Mouse (Mus musculus): ENCODE results near the gene Adamts5. TPM values are rescaled to one million over a fixed set of nuclear protein-coding genes. Genes with fewer than 3 reads are reported as not detected.
A peak's percentile ranks its signal among the peaks of the same experiment; 100 is the strongest.

Adamts5 gene
- polyA plus RNA-seq, 1 experiment from 2014 or later: 6.0 TPM

DNA sequence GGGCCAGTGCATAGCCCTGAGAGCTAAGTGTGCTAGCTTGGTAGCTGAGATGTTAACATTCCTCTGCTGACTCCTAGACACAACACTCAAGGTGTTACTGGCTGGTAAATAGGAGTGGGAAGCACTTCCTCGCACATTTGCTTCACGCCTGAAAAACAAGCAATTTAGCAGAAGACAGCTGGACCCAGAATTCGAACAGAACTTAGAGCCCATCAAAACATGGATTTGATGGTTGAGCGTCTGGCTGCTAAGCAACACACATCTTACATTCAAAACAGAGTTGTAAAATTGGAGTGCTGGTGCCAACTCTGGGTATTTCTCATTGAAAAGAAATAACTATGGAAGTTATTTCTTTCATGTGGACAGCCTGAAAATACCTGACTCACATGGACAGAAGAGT is 5.7 kb downstream of the Adamts5 start:
- Histone ChIP-seq H3K36me3 (no peaks in the 10 kb centered on the region), H3K4me3 (replicated peaks) (no peak overlapping the region), H3K9ac (no peak overlapping the region), H3K27me3 (peaks cover 9% of the 10 kb centered on the region), H3K4me2 (replicated peaks) (no peak overlapping the region), H3K9me3 (replicated peaks) (no peaks in the 10 kb centered on the region), H3K27ac (replicated peaks) (no peak overlapping the region), H3K4me1 (peaks cover 14% of the 10 kb centered on the region)
- ATAC-seq (ENCODE audit: insufficient number of reproducible peaks, low FRiP score, low TSS enrichment, low read depth): no peak
- WGBS: 74% methylated on average over 4 of the region's 4 CpGs

DNA sequence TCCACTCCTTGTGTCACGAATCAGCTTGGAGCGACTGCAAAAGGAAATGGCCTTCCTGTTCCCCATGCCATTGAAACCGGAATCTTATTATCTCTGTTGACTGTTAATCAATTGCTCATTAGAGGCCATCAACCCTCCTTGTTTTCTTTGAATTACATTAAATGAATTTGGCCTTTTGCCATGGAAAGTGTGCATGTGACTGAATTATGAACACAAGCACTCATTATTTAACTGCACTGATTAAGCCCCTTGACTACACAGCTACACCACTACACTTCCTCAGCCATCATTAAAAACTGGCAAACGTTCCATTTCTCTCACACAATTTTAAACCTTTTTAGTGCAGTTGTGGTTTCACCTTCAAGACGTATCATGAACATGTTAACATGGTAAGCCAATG is 11.8 kb downstream of the Adamts5 start:
- H3K36me3 ChIP-seq: no peaks in the 10 kb centered on the region
- no peak overlapping the region for H3K27ac ChIP-seq (replicated peaks)
- no peak overlapping the region for H3K9ac ChIP-seq
- H3K9me3 ChIP-seq (replicated peaks): no peaks in the 10 kb centered on the region
- ATAC-seq (ENCODE audit: insufficient number of reproducible peaks, low FRiP score, low TSS enrichment, low read depth): no peak
- 0 out of 2 replicates have a peak, but pooled peaks cover 5% of the 10 kb centered on the region for H3K4me1 ChIP-seq
- no peaks in the 10 kb centered on the region for H3K27me3 ChIP-seq
- no peak overlapping the region for H3K4me2 ChIP-seq (replicated peaks)
- WGBS: 65% methylated on average over 5 of the region's 5 CpGs
- no peak overlapping the region for H3K4me3 ChIP-seq (replicated peaks)

DNA sequence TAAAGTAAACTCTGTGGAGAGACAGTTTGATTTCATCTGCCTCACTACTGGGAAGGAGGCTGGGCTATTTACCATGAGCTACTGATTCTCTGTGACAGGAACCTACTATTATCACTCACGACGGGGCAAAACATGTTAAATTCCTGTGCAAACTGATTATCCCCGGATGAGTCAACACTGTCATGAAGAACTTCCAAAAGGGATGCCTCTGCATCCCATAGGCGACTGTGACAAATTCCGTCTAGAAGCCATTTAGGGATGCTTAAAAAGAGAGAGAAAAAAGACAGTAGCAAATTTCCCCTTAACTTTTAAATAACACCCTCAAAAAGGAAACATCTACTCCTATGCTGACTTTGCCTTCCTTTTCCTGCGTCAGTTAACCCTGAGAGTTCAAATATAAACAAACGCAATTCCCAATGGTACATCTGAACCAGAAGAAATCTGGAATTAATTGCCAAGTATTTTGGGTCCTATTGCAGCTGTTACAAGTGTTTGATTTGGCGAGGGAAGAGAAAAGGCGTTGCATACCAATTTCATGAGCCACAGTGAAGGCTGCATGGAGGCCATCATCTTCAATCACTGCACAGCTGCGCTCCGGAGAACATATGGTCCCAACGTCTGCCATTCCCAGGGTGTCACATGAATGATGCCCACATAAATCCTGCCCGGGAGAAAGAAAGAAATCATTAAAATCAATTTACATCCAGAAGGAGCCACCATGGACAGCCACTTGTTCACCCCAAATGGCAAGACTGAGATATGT is 14.2 kb downstream of the Adamts5 start:
- 37% methylated on average over 13 of the region's 13 CpGs for WGBS
- no peak overlapping the region for H3K4me3 ChIP-seq (replicated peaks)
- H3K36me3 ChIP-seq: no peaks in the 10 kb centered on the region
- no peak overlapping the region for H3K4me2 ChIP-seq (replicated peaks)
- no peak overlapping the region for H3K27ac ChIP-seq (replicated peaks)
- no peaks in the 10 kb centered on the region for H3K9me3 ChIP-seq (replicated peaks)
- H3K9ac ChIP-seq: no peak overlapping the region
- 0 out of 2 replicates have a peak, but pooled peaks cover 5% of the 10 kb centered on the region for H3K4me1 ChIP-seq
- no peaks in the 10 kb centered on the region for H3K27me3 ChIP-seq
- ATAC-seq (ENCODE audit: insufficient number of reproducible peaks, low FRiP score, low TSS enrichment, low read depth): peak; percentile 57

DNA sequence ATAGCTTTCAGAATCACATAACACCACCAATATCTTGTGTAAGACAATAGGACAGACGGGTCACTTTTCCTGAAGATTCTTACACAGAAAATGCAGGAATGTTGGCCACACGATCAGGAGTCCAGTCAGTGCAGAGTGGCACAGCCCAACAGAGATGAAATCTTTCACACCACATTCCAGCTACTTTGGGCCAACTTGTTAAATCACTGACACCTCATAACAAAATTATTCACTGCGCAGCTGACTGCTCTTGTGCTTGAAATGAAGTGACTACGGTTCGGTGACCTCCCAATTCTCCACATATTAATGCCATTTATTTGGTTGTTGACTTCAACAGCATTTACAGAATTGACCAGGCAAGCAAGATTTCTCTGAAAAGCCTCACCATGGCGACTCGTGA is 22.6 kb downstream of the Adamts5 start:
- Histone ChIP-seq H3K9ac (no peak overlapping the region), H3K27me3 (no peaks in the 10 kb centered on the region), H3K4me3 (replicated peaks) (no peak overlapping the region), H3K36me3 (no peaks in the 10 kb centered on the region), H3K4me2 (replicated peaks) (no peak overlapping the region), H3K27ac (replicated peaks) (no peak overlapping the region), H3K9me3 (replicated peaks) (no peaks in the 10 kb centered on the region), H3K4me1 (no peaks in the 10 kb centered on the region)
- WGBS: 85% methylated on average over 7 of the region's 7 CpGs
- ATAC-seq (ENCODE audit: insufficient number of reproducible peaks, low FRiP score, low TSS enrichment, low read depth): no peak

DNA sequence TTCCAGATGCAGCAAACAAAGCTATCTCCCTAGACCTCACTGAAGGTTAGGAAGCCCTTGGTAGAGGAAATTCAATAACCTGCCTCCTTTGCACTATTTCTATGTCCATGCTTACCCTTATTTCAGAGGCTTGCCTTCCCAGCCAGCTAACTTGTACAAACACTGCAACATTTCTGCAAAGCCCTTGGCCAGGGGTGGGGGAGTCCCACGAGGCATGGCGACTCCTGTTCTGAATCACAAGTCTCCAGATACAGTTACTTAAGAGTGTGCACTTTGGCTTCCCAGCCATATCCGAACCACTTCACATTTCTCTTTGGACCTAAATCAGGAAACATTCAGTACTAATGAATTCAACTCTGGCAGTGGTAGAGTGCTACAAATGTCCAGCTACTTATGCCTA is 27.5 kb downstream of the Adamts5 start:
- Histone ChIP-seq H3K27me3 (no peaks in the 10 kb centered on the region), H3K4me3 (replicated peaks) (no peak overlapping the region), H3K4me2 (replicated peaks) (no peak overlapping the region), H3K9ac (no peak overlapping the region), H3K4me1 (no peaks in the 10 kb centered on the region), H3K36me3 (no peaks in the 10 kb centered on the region; the same call in 1 of the 2 replicates), H3K27ac (replicated peaks) (no peak overlapping the region), H3K9me3 (replicated peaks) (no peaks in the 10 kb centered on the region)
- ATAC-seq (ENCODE audit: insufficient number of reproducible peaks, low FRiP score, low TSS enrichment, low read depth): no peak
- WGBS: 81% methylated on average over 3 of the region's 3 CpGs

DNA sequence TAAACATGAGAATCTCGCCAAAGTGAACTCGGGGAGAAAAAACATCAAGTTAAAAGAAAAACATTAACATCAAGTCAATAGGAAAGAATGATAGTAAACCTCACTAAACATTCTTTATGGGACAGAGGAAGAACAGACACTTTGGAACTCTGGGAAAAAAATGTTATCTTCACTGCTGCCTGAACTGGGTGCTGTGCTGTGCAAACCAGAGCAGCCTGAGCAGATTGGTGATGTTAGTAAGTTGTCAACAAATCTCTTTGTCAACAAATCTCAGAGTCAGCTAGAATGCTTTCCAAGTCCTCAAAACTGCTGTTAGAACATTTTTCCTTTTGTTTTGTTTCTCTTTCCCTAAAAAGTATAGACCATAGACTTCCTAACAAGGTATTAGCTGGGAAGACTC is 29.7 kb downstream of the Adamts5 start:
- Histone ChIP-seq H3K4me3 (replicated peaks) (no peak overlapping the region), H3K9ac (no peak overlapping the region), H3K27ac (replicated peaks) (no peak overlapping the region), H3K36me3 (no peaks in the 10 kb centered on the region; the same call in 1 of the 2 replicates), H3K27me3 (no peaks in the 10 kb centered on the region), H3K4me1 (no peaks in the 10 kb centered on the region), H3K9me3 (replicated peaks) (no peaks in the 10 kb centered on the region), H3K4me2 (replicated peaks) (no peak overlapping the region)
- WGBS: 50% methylated on average over 2 of the region's 2 CpGs
- ATAC-seq (ENCODE audit: insufficient number of reproducible peaks, low FRiP score, low TSS enrichment, low read depth): no peak

DNA sequence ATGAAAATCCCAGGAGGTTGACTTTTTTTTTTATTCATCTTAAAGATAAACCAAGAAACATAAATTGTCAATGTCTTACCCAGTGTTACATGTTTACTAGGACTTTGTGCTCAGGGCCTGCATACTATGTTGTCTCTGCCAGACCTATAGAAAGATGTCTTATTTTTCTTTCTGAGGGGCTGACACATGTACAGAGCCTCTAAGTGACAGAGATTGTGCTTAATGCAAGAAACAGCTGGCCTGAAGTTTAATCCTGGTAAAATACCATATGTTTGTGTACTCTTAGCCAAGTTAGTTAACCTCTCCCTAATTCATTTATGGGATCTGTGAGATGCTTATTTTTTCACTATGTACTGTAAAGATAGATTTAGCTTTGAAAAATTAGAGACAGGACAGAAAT is 30.4 kb downstream of the Adamts5 start:
- Histone ChIP-seq H3K36me3 (no peaks in the 10 kb centered on the region; the same call in 1 of the 2 replicates), H3K9ac (no peak overlapping the region), H3K9me3 (replicated peaks) (no peaks in the 10 kb centered on the region), H3K27ac (replicated peaks) (no peak overlapping the region), H3K4me3 (replicated peaks) (no peak overlapping the region), H3K4me1 (no peaks in the 10 kb centered on the region), H3K4me2 (replicated peaks) (no peak overlapping the region), H3K27me3 (no peaks in the 10 kb centered on the region)
- no peak for ATAC-seq (ENCODE audit: insufficient number of reproducible peaks, low FRiP score, low TSS enrichment, low read depth)

DNA sequence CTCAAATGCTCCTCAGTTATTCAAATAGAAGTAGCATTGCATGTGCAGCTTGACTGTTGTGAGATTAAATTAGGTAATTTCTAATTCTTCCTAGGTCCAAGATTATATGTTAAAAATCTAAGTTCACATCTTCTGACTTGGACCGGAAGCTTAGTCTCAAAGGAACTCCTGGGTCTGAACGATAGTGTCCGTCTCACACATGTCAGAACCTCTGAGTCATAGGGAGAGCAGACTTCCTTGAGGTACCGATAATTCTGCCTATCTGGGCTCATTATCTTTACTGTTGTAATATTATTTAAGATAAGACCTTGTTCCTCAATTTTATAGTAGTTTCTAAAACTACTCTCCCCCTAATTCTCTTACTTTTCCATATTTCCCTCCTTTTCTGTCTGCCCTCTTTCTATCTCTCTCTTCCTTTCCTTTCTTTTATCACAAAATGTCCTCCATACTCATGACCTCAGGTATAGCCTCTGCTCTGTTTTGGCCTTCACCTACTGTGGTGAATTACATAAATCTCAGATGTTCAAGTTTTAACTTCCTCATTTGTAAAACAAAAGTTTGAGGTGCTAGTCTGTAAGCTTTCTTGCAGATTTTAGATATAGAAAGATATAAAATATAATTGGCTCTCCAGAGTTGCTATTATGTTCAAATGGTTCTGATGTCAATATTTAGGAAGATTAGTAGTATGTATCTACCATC is 36.8 kb downstream of the Adamts5 start:
- no peak for ATAC-seq (ENCODE audit: insufficient number of reproducible peaks, low FRiP score, low TSS enrichment, low read depth)
- Histone ChIP-seq H3K27me3 (no peaks in the 10 kb centered on the region), H3K4me3 (replicated peaks) (no peak overlapping the region), H3K9ac (no peak overlapping the region), H3K4me1 (no peaks in the 10 kb centered on the region), H3K4me2 (replicated peaks) (no peak overlapping the region), H3K9me3 (replicated peaks) (no peaks in the 10 kb centered on the region), H3K36me3 (no peaks in the 10 kb centered on the region), H3K27ac (replicated peaks) (no peak overlapping the region)
- WGBS: 86% methylated on average over 4 of the region's 4 CpGs

DNA sequence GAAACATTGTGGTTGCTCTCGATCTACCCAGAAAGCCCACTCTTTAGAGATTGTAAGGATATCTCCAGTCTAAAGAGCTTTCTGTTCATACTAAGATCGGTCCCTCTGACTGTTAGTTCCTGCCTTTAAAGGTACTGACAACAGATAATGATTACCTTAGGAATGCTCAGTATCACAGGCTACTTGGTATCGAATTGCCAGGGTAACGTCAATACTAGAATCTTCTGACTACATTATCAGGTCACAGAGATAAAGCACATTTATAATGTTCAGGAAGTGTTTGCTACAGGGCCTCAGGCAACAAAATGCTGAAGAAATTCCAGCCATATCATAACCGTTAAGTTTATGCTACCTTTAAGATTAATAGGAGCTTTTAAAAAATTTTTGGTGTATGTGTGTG is 47.1 kb downstream of the Adamts5 start:
- no peak for ATAC-seq (ENCODE audit: insufficient number of reproducible peaks, low FRiP score, low TSS enrichment, low read depth)
- 78% methylated on average over 5 of the region's 5 CpGs for WGBS

DNA sequence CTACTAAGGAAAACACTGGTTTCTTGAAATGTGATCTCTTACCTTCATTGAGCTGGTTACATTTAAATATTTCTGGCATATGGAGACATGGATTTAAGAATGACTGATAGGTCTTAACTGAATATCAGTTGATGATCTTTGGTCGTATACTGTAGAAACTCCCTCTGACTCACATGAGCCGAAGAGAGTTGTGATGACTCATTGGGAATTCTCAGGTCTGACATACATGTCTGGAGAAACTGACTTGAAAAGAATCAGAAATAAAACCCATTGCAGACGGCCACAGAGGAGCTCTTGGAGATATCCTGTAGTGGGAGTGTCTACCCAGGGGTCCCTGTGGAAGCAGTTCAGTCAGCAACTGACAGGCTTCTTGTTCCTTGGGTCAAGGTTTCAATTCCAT is 74.6 kb downstream of the Adamts5 start:
- H3K27me3 ChIP-seq: no peaks in the 10 kb centered on the region
- no peak overlapping the region for H3K27ac ChIP-seq (replicated peaks)
- WGBS: 60% methylated on average over 3 of the region's 3 CpGs
- no peak overlapping the region for H3K4me2 ChIP-seq (replicated peaks)
- no peak overlapping the region for H3K4me3 ChIP-seq (replicated peaks)
- no peaks in the 10 kb centered on the region for H3K4me1 ChIP-seq
- no peaks in the 10 kb centered on the region for H3K9me3 ChIP-seq (replicated peaks)
- H3K9ac ChIP-seq: no peak overlapping the region
- ATAC-seq (ENCODE audit: insufficient number of reproducible peaks, low FRiP score, low TSS enrichment, low read depth): no peak
- no peaks in the 10 kb centered on the region for H3K36me3 ChIP-seq

More for the DNA sequence above, 47.1 kb downstream of the Adamts5 start:
- Histone ChIP-seq H3K9me3 (replicated peaks) (no peaks in the 10 kb centered on the region), H3K27ac (replicated peaks) (no peak overlapping the region), H3K4me1 (no peaks in the 10 kb centered on the region), H3K27me3 (no peaks in the 10 kb centered on the region), H3K36me3 (no peaks in the 10 kb centered on the region), H3K4me2 (replicated peaks) (no peak overlapping the region), H3K9ac (no peak overlapping the region), H3K4me3 (replicated peaks) (no peak overlapping the region)

DNA sequence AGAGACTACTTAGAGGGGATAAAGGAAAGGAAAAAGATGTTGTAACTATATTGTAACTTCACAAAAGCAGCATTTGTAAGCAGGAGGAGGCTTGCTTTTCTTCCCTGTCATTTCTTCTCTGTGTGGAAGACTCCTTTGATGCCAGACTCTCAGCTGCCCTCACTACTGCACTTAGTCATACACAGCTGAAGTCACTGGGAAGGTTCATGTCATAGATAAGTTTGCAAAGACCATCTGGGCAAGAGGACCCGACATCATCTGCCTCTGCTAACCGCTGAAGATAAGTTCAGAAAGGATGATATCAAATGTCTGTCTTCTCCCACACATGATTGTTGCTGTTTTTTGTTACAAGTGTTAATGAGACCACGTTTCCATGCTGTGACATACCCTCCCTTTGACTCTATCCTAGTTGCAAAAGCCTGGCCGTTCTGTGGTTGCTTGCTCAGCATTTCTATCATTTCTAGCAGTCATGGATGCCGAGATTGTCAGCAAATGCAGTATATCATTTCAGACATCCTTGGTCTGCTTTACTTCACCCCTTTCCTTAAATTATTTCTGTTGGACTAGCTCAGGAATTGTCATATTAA is 79.2 kb downstream of the Adamts5 start:
- H3K4me2 ChIP-seq (replicated peaks): no peak overlapping the region
- no peaks in the 10 kb centered on the region for H3K36me3 ChIP-seq
- no peak for ATAC-seq (ENCODE audit: insufficient number of reproducible peaks, low FRiP score, low TSS enrichment, low read depth)
- H3K9me3 ChIP-seq (replicated peaks): no peaks in the 10 kb centered on the region
- no peaks in the 10 kb centered on the region for H3K4me1 ChIP-seq
- H3K4me3 ChIP-seq (replicated peaks): no peak overlapping the region
- 70% methylated on average over 5 of the region's 5 CpGs for WGBS
- no peak overlapping the region for H3K27ac ChIP-seq (replicated peaks)
- H3K9ac ChIP-seq: no peak overlapping the region
- H3K27me3 ChIP-seq: no peaks in the 10 kb centered on the region

Data from embryonic facial prominence, embryonic 15.5 days (tissue).